Mouse (Mus musculus) retina, postnatal 1 day (tissue): Measurements from ENCODE around the gene Slc35f2.
A peak's percentile ranks its signal among the peaks of the same experiment; 100 is the strongest.

Source experiments
- DNase-seq: peaks from one replicate; pipeline ENCODE4 v3.0.0-alpha.2; 2012

The Slc35f2 gene

GRCm38 (mm10) chr9:53771344-53772021 is at the start of gene Slc35f2:
Gene Slc35f2, plus strand, starts transcription at chr9:53771538.
- DNase-seq: peak; percentile 64

GRCm38 (mm10) chr9:53740829-53741404 is 30.4 kb upstream of the Slc35f2 start:
- DNase-seq: no peak

GRCm38 (mm10) chr9:53750411-53750810 is 20.9 kb upstream of the Slc35f2 start:
- no peak for DNase-seq

- no peak for DNase-seq
These were observed 20.4 kb upstream of the Slc35f2 start for GRCm38 (mm10) chr9:53750899-53751298.

- no peak for DNase-seq
These were observed 16.5 kb upstream of the Slc35f2 start for GRCm38 (mm10) chr9:53754801-53755200.

- DNase-seq: no peak
These were observed 13.2 kb upstream of the Slc35f2 start for GRCm38 (mm10) chr9:53758142-53758541.

- DNase-seq: no peak
These were observed 6.6 kb upstream of the Slc35f2 start for GRCm38 (mm10) chr9:53764697-53765096.

- DNase-seq: no peak
These were observed 2.9 kb upstream of the Slc35f2 start for GRCm38 (mm10) chr9:53768486-53768885.

GRCm38 (mm10) chr9:53770771-53771343 is 481 bp upstream of the Slc35f2 start:
- no peak for DNase-seq

GRCm38 (mm10) chr9:53772121-53772561 is 803 bp downstream of the Slc35f2 start:
- no peak for DNase-seq

GRCm38 (mm10) chr9:53775511-53775910 is 4.2 kb downstream of the Slc35f2 start:
- no peak for DNase-seq

- DNase-seq: no peak
These were observed 15.4 kb downstream of the Slc35f2 start for GRCm38 (mm10) chr9:53786561-53787407.

- no peak for DNase-seq
These were observed 22.5 kb downstream of the Slc35f2 start for GRCm38 (mm10) chr9:53793830-53794330.

GRCm38 (mm10) chr9:53794490-53794889 is 23.2 kb downstream of the Slc35f2 start:
- DNase-seq: no peak

GRCm38 (mm10) chr9:53795351-53795750 is 24.0 kb downstream of the Slc35f2 start:
- DNase-seq: no peak

GRCm38 (mm10) chr9:53796386-53796785 is 25.0 kb downstream of the Slc35f2 start:
- DNase-seq: no peak

- no peak for DNase-seq
These were observed 25.8 kb downstream of the Slc35f2 start for GRCm38 (mm10) chr9:53797141-53797540.

GRCm38 (mm10) chr9:53802921-53803320 is 31.6 kb downstream of the Slc35f2 start:
- DNase-seq: no peak

GRCm38 (mm10) chr9:53806496-53807086 is 35.3 kb downstream of the Slc35f2 start:
- DNase-seq: peak; percentile 10

GRCm38 (mm10) chr9:53813418-53813817 is 42.1 kb downstream of the Slc35f2 start:
- no peak for DNase-seq

GRCm38 (mm10) chr9:53818760-53819159 is 47.4 kb downstream of the Slc35f2 start:
- DNase-seq: peak; percentile 66

- DNase-seq: peak; percentile 83
These were observed 54.0 kb downstream of the Slc35f2 start for GRCm38 (mm10) chr9:53825318-53825717.
